Mouse (Mus musculus): ENCODE measurements around the gene Colq. TPM values are rescaled to one million over a fixed set of nuclear protein-coding genes. Genes with fewer than 3 reads are reported as not detected.
A peak's percentile ranks its signal among the peaks of the same experiment; 100 is the strongest.

The Colq gene
- polyA plus RNA-seq, 2 experiments: 4.3 to 4.9 TPM

GRCm38 (mm10) chr14:31503406-31503805, 87.7 kb downstream of the Colq start:
- 95% methylated on average over 13 of the region's 13 CpGs for WGBS
- Histone ChIP-seq H3K9me3 (ENCODE audit: control insufficient read depth, low read length) (no peaks in the 10 kb centered on the region), H3K27me3 (ENCODE audit: control insufficient read depth, insufficient read depth, low read length) (no peaks in the 10 kb centered on the region), H3K4me1 (ENCODE audit: control insufficient read depth, insufficient read depth, low read length) (no peaks in the 10 kb centered on the region), H3K27ac (replicated peaks; ENCODE audit: low read depth, low read length) (no peak overlapping the region), H3K4me3 (replicated peaks; ENCODE audit: low read length) (no peak overlapping the region), H3K36me3 (ENCODE audit: control insufficient read depth, insufficient read depth, low read length) (peaks cover 95% of the 10 kb centered on the region), H3K9ac (ENCODE audit: low read depth, low read length, severe bottlenecking) (no peak overlapping the region), H3K4me2 (replicated peaks; ENCODE audit: low read depth, low read length, severe bottlenecking) (no peak overlapping the region)
- ATAC-seq (ENCODE audit: low FRiP score, low read depth) (no peak), DNase-seq (ENCODE audit: low spot score) (no peak)
- no peak for TF ChIP-seq POLR2A (IDR thresholded peaks at IDR 0.05; ENCODE audit: borderline replicate concordance, extremely low read depth, insufficient read depth, insufficient read length)

GRCm38 (mm10) chr14:31499526-31499925, 91.6 kb downstream of the Colq start:
- peaks cover 64% of the 10 kb centered on the region for H3K36me3 ChIP-seq (ENCODE audit: control insufficient read depth, insufficient read depth, low read length)
- H3K4me2 ChIP-seq (replicated peaks; ENCODE audit: low read depth, low read length, severe bottlenecking): no peak overlapping the region
- peaks cover 10% of the 10 kb centered on the region for H3K4me1 ChIP-seq (ENCODE audit: control insufficient read depth, insufficient read depth, low read length)
- ATAC-seq (ENCODE audit: low FRiP score, low read depth) (no peak), DNase-seq (ENCODE audit: low spot score) (no peak)
- TF ChIP-seq POLR2A (IDR thresholded peaks at IDR 0.05; ENCODE audit: borderline replicate concordance, extremely low read depth, insufficient read depth, insufficient read length): no peak
- no peak overlapping the region for H3K9ac ChIP-seq (ENCODE audit: low read depth, low read length, severe bottlenecking)
- H3K9me3 ChIP-seq (ENCODE audit: control insufficient read depth, low read length): no peaks in the 10 kb centered on the region
- no peak overlapping the region for H3K27ac ChIP-seq (replicated peaks; ENCODE audit: low read depth, low read length)
- no peak overlapping the region for H3K4me3 ChIP-seq (replicated peaks; ENCODE audit: low read length)
- WGBS: 80% methylated on average over 1 of the region's 1 CpGs
- no peaks in the 10 kb centered on the region for H3K27me3 ChIP-seq (ENCODE audit: control insufficient read depth, insufficient read depth, low read length)

DNA sequence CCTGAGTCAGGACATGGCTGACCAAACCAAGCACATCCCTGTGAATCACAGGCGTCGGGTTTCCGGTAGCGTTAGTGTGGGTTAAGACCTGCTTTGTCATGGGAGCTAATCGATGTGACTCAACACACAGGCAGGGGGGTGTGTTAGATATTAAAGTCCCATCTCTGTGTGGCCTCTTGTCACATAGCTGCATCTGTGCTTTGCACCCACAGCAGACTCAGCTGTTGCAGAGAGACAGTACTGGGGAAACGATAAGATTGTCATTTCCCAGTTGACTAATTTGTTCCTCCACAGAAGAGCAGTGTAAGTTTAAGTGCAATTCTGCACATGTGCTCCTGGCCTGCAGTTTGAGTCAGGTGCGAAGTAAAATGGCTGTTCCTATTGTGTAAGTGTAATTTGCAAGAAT, 94.9 kb downstream of the Colq start:
- no peaks in the 10 kb centered on the region for H3K27me3 ChIP-seq (ENCODE audit: control insufficient read depth, insufficient read depth, low read length)
- H3K9ac ChIP-seq (ENCODE audit: low read depth, low read length, severe bottlenecking): peak overlapping the region; percentile 83
- peak overlapping the region; percentile 85 for H3K4me2 ChIP-seq (replicated peaks; ENCODE audit: low read depth, low read length, severe bottlenecking)
- TF ChIP-seq POLR2A (IDR thresholded peaks at IDR 0.05; ENCODE audit: borderline replicate concordance, extremely low read depth, insufficient read depth, insufficient read length): no peak
- H3K4me3 ChIP-seq (replicated peaks; ENCODE audit: low read length): peak overlapping the region; percentile 85
- no peaks in the 10 kb centered on the region for H3K9me3 ChIP-seq (ENCODE audit: control insufficient read depth, low read length)
- ATAC-seq (ENCODE audit: low FRiP score, low read depth): no peak
- H3K4me1 ChIP-seq (ENCODE audit: control insufficient read depth, insufficient read depth, low read length): peaks cover 19% of the 10 kb centered on the region
- peaks cover 45% of the 10 kb centered on the region for H3K36me3 ChIP-seq (ENCODE audit: control insufficient read depth, insufficient read depth, low read length)
- DNase-seq (ENCODE audit: low spot score): no peak
- H3K27ac ChIP-seq (replicated peaks; ENCODE audit: low read depth, low read length): no peak overlapping the region
- WGBS: 45% methylated on average over 7 of the region's 7 CpGs

- peaks cover 19% of the 10 kb centered on the region for H3K4me1 ChIP-seq (ENCODE audit: control insufficient read depth, insufficient read depth, low read length)
- ATAC-seq (ENCODE audit: low FRiP score, low read depth) (no peak), DNase-seq (ENCODE audit: low spot score) (no peak)
- peaks cover 43% of the 10 kb centered on the region for H3K36me3 ChIP-seq (ENCODE audit: control insufficient read depth, insufficient read depth, low read length)
- no peak for TF ChIP-seq POLR2A (IDR thresholded peaks at IDR 0.05; ENCODE audit: borderline replicate concordance, extremely low read depth, insufficient read depth, insufficient read length)
- H3K9ac ChIP-seq (ENCODE audit: low read depth, low read length, severe bottlenecking): peak overlapping the region; percentile 83
- peak overlapping the region; percentile 85 for H3K4me2 ChIP-seq (replicated peaks; ENCODE audit: low read depth, low read length, severe bottlenecking)
- peak overlapping the region; percentile 87 for H3K27ac ChIP-seq (replicated peaks; ENCODE audit: low read depth, low read length)
- no peaks in the 10 kb centered on the region for H3K27me3 ChIP-seq (ENCODE audit: control insufficient read depth, insufficient read depth, low read length)
- no peaks in the 10 kb centered on the region for H3K9me3 ChIP-seq (ENCODE audit: control insufficient read depth, low read length)
- peak overlapping the region; percentile 85 for H3K4me3 ChIP-seq (replicated peaks; ENCODE audit: low read length)
- 4% methylated on average over 8 of the region's 8 CpGs for whole genome bisulfite sequencing
Observed at GRCm38 (mm10) chr14:31495538-31495937, 95.6 kb downstream of the Colq start.

DNA sequence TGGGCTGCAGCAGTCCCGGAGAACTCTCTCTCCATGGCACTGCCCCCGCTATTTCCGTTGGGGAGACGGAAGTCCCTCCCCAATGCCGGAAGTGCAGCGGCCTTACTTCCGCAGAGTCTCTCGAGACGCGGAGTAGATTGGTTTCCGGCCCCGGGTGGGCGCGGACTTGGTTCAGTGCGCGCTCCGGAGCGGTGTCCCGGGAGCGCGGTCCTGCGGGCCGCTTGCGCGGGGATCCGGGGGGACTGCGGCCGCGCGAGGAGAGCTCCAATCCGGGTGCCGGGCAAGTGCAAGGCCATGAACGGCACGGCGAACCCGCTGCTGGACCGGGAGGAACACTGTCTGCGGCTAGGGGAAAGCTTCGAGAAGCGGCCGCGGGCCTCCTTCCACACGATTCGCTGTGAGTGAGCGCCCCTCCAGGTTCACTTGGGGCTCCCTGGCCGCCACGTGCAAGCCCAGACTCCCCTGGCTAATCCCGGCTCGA, 96.1 kb downstream of the Colq start, which contains the start of gene Mettl6:
Gene Mettl6, minus strand, starts transcription at position 66 of the 481 bp plus-strand sequence.
- peak; percentile 75; the same call in 1 of the 2 replicates for TF ChIP-seq POLR2A (IDR thresholded peaks at IDR 0.05; ENCODE audit: borderline replicate concordance, extremely low read depth, insufficient read depth, insufficient read length)
- DNase-seq (ENCODE audit: low spot score) (peak; percentile 90), ATAC-seq (ENCODE audit: low FRiP score, low read depth) (peak; percentile 92)
- peak within 1 kb of the TSS; percentile 85 for H3K4me3 ChIP-seq (replicated peaks; ENCODE audit: low read length)
- peak within 1 kb of the TSS; percentile 85 for H3K4me2 ChIP-seq (replicated peaks; ENCODE audit: low read depth, low read length, severe bottlenecking)
- WGBS: under 1% methylated on average over 36 of the region's 49 CpGs
- H3K27ac ChIP-seq (replicated peaks; ENCODE audit: low read depth, low read length): peak within 1 kb of the TSS; percentile 87
- peaks cover 19% of the 10 kb centered on the region for H3K4me1 ChIP-seq (ENCODE audit: control insufficient read depth, insufficient read depth, low read length)
- H3K9ac ChIP-seq (ENCODE audit: low read depth, low read length, severe bottlenecking): peak within 1 kb of the TSS; percentile 83
- no peaks in the 10 kb centered on the region for H3K9me3 ChIP-seq (ENCODE audit: control insufficient read depth, low read length)
- H3K27me3 ChIP-seq (ENCODE audit: control insufficient read depth, insufficient read depth, low read length): no peaks in the 10 kb centered on the region
- peaks cover 45% of the 10 kb centered on the region for H3K36me3 ChIP-seq (ENCODE audit: control insufficient read depth, insufficient read depth, low read length)
